Mouse (Mus musculus): ENCODE measurements at regions not wholly inside any gene's neighbourhood (a gene's known extent, or its start where the extent isn't known, plus 50 kb on each side); places are given as distances from the start of the nearest gene placed in this dataset.

DNA sequence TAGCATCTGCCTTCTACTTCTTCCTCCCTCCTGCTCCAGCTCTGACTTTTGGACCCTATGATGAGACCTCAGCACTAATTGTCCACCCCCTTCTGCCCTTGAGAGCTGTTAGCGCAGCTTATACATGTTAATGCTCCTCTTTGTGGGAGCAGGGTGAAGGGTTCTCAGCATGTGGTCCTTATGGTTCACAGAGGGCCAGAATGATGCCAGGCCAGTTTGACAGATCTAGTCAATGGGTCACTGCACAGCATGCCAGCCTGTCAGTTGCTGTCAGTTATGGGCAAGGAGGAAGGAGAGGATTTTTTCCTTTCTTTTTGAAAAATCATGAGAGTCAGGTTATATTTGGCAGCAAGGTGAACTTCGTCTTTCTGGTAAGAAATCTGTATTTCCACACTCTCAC, 68.4 kb downstream of the 4931417E11Rik start:
- no peak for ATAC-seq (ENCODE audit: poor library complexity, severe bottlenecking)

DNA sequence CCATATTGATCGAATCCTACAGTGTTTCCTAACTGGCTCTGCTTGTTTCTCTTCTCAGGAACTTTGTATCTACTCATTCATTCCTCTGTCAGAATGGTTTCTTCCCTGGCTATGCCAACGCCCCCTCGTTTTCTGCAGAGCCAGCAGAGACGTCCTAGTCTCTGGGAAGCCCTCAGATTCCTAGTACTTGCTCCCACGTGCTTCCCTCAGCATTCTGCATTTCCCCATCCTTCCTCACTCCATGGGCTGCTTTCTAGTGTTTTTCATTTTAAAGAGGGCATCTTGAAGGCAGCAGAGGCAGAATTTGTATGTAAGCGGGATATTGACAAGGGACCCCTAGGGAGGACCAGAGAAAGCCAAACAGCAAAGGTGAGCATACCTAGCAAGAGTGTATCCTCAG, 80.2 kb downstream of the 4931417E11Rik start:
- ATAC-seq (ENCODE audit: poor library complexity, severe bottlenecking) = no peak

DNA sequence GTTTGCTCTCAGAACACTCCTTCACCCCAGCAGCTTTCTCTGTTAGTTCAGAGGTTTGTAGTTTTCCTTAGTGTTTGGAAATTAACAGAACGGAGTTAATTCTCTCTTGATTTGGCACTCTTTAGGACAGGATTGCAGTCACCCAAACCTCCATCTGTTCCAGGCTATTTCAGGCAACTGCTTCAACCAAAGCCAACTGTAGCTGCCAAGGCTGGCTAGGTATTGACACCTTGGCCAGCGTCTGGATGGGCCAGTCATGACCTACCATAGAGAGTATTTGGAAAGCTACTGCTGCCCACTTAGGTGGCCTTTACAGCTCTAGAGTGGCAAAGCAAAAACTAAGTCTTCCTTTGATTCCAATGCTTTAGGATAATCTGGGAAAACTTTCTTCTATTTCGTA, 83.2 kb downstream of the 4931417E11Rik start:
- no peak for ATAC-seq (ENCODE audit: poor library complexity, severe bottlenecking)

- no peak for ATAC-seq (ENCODE audit: poor library complexity, severe bottlenecking)
These were observed 89.6 kb downstream of the 4931417E11Rik start for GRCm38 (mm10) chr6:73379825-73380224.

DNA sequence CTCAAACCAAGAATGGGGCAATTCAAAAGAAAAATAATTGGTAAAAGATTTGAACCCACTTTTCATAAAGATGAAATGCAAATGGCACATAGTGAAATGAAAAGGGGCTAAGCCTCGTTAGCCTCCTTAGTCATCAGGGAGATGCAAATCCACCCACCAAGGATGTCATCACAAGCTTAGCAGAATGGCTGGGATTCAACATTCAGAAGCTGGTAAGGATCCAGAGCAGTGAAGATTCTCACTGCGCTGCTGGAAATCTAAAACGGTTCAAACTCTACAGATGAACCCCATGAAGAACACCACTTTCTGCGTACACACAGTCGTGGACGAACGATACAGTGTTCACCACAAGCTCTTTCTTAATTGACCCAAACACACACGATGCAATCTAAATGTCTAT, 91.6 kb downstream of the 4931417E11Rik start:
- ATAC-seq (ENCODE audit: poor library complexity, severe bottlenecking) = no peak

GRCm38 (mm10) chr6:73376291-73376690, 93.2 kb downstream of the 4931417E11Rik start:
- ATAC-seq (ENCODE audit: poor library complexity, severe bottlenecking) = no peak

- ATAC-seq (ENCODE audit: poor library complexity, severe bottlenecking) = no peak
These were observed 96.6 kb downstream of the 4931417E11Rik start for GRCm38 (mm10) chr6:73372901-73373300.

GRCm38 (mm10) chr6:73371866-73372265, 97.6 kb downstream of the 4931417E11Rik start:
- no peak for ATAC-seq (ENCODE audit: poor library complexity, severe bottlenecking)

DNA sequence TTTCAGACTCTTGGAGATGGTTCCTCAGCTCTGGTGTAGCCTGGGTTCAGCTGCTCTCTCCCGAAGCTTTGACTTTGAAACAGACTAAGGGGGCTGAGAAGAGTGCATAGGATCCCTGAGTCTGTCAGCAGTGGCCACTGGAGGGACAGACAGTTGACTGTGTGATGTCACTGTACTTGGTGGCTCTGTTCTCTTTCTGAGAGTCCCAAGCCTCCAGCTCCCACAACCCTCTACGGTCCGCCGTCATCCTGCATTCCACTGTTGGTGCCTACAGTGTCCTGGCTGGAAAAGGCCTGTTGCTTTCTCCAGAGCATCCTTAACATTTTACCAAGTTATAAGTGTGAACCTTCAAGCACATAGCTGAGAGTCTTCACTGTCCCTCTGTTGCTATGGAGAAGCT, 98.6 kb downstream of the 4931417E11Rik start:
- ATAC-seq (ENCODE audit: poor library complexity, severe bottlenecking) = no peak

DNA sequence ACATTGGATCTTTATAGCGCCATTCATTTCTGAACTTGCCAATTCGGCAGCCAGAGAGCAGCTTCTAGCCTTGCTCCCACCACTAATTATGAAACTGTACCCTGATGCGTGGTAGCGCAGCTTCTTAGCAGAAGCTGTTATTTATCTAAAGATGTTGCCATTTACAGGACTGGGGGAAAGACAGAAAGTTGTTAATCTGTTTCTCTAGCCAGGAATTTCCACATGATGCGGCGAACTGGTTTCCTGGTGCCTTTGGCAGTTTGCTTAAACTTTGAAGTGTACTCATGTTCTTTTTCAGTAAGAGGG, 100.7 kb downstream of the 4931417E11Rik start:
- ATAC-seq (ENCODE audit: poor library complexity, severe bottlenecking) = no peak

DNA sequence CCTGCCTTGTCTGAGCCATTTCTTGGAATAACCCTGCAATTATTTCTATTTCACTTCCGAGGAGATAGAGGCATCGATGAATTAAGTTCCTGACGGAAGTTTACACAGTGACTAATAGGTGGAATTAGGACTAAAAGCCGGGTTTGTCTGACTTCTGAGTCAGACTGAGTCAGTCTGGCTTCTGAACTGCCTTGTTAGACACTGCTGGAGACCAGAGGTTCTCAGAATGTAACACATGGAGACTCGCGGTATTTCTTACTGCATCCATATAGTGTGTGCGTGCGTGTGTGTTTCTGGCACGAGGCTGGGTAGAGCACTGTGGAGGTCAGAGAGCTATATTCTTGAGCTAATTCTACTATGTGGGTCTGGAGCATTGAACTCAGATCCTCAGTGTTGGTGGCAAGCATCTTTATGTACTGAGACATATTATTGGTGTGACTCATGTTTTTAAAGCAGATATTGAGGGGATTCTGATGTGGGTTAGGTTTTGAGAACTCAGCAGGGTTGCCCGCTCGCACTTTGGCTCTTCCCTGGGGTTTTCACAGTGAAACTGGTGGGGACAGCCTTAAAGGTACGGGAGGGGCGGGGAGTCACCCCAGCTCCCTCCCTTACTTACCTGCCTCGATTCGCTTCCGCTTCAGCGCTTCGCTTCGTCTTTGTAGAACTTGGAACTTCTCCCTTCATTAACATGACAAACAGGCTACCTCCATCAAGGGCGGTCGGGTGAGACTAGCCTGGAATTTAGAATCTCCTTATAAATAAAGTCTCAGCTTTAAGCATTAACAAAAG, 101.2 kb downstream of the 4931417E11Rik start:
- ATAC-seq (ENCODE audit: poor library complexity, severe bottlenecking) = no peak

DNA sequence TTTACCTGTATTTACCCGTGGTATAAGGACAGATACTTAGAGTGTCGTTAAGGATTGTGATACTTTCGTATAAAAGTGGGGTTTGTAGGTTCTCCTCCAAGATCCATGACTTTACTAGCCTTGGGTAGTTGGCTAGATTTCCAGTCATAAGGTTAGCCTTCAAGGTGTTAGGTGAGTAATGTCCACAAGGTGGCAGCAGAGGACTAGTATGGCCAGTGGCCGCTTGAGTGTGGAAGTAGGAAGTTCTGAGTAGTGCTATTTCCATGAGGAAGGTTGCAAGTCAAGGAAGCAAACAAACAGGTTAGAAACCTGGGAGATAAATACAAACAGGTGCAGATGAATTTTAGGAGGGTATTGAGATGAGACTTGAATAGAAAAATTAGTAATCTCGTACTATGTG, 101.9 kb downstream of the 4931417E11Rik start:
- peak; percentile 87 for ATAC-seq (ENCODE audit: poor library complexity, severe bottlenecking)

DNA sequence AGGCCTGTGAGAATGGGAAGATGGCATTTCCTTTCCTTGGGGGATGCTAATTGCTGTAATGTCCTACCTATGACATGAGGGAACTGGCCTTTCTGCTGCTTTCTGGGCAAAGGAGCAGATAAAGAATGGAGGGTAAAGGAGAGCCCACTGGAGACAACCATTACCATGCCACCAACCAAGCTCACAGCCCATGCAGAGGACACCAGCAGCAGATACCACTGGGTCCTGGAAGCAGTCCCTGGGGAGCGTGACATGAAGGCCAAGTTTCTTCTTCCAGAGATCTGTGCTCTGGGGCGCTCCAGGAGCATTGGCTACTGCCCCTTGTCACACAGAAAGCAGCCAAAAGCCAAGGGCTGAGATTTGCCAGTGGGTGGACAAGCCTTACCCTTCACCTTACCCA, 102.8 kb downstream of the 4931417E11Rik start:
- ATAC-seq (ENCODE audit: poor library complexity, severe bottlenecking) = no peak

GRCm38 (mm10) chr6:73365306-73365705, 104.2 kb downstream of the 4931417E11Rik start:
- ATAC-seq (ENCODE audit: poor library complexity, severe bottlenecking) = no peak

DNA sequence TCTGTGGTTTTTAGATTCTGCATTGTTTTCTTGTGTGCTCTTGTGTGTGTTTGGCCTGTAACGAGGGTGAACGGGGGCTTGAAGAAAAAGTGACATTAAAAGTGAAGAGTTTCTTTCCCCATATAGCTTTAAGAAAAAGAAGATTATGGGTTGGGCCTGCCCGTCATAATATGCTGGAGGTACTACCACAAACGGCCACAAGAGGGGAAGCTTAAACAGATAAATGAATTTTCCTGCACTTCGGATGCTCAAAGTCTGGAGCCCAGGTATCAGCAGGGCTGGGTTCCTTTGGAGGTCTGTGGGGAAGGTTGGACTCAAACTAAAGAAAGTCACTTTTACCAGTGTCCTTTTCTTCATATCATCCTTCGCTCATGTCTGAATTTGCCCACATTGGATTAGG, 86.8 kb downstream of the Suclg1 start:
- ATAC-seq (ENCODE audit: poor library complexity, severe bottlenecking) = no peak

DNA sequence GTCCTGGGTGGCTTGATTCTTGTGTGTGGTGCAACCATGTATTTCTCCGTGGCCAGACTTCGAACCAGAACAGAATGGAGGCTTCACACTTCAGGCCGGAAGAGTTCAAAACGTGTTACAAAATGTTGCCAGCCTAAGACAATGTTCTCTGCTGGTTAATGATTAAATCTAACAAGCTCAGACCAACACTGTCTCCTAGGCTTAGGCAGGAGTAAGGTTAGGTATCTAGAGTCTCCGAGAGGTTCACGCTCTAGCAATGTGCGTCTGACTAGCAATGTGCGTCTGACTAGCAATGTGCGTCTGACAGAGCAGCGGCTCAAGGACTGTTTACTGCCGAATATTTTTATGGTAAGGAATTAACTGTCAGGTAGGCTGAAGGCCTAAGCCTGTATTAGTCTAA, 81.5 kb downstream of the Suclg1 start:
- no peak for ATAC-seq (ENCODE audit: poor library complexity, severe bottlenecking)
